Mouse (Mus musculus): ENCODE measurements at regions not wholly inside any gene's neighbourhood (a gene's known extent, or its start where the extent isn't known, plus 50 kb on each side); places are given as distances from the start of the nearest gene placed in this dataset.
A peak's percentile ranks its signal among the peaks of the same experiment; 100 is the strongest.

DNA sequence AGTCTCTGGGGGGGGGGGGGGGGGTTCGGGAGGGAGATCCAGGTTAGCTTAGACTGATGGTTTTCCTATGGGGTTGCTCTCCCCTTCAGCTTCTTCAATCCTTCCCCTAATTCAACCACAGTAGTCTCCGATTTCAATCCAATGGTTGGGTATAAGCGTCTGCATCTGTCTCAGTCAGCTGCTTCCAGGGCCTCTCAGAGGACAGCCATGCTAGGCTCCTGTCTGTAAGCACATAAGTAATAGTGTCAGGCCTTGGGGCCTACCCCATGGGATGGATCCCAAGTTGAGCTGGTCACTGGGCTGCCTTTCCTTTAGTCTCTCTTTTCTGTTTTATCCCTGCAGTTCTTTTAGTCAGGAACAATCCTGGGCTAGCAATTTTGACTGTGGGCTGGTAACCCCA is 87.0 kb upstream of the Foxq1 start:
- no peaks in the 10 kb centered on the region for H3K36me3 ChIP-seq (ENCODE audit: control insufficient read depth, insufficient read depth, low read length)
- no peak overlapping the region for H3K4me2 ChIP-seq (replicated peaks; ENCODE audit: low read depth, low read length, severe bottlenecking)
- no peaks in the 10 kb centered on the region for H3K27me3 ChIP-seq (ENCODE audit: control insufficient read depth, insufficient read depth, low read length)
- no peak for ATAC-seq (ENCODE audit: low FRiP score, low read depth)
- no peak overlapping the region for H3K27ac ChIP-seq (replicated peaks; ENCODE audit: low read depth, low read length)
- no peaks in the 10 kb centered on the region for H3K4me1 ChIP-seq (ENCODE audit: control insufficient read depth, insufficient read depth, low read length)
- H3K9ac ChIP-seq (ENCODE audit: low read depth, low read length, severe bottlenecking), result no peak overlapping the region
- no peak for TF ChIP-seq POLR2A (IDR thresholded peaks at IDR 0.05; ENCODE audit: borderline replicate concordance, extremely low read depth, insufficient read depth, insufficient read length)
- no peak overlapping the region for H3K4me3 ChIP-seq (replicated peaks; ENCODE audit: low read length)
- H3K9me3 ChIP-seq (ENCODE audit: control insufficient read depth, low read length), result no peaks in the 10 kb centered on the region
- no peak for DNase-seq (ENCODE audit: low spot score)
- 72% methylated on average over 3 of the region's 3 CpGs for WGBS

GRCm38 (mm10) chr13:31472366-31472765 is 83.6 kb upstream of the Foxq1 start:
- Histone ChIP-seq H3K27ac (replicated peaks; ENCODE audit: low read depth, low read length) (no peak overlapping the region), H3K4me1 (ENCODE audit: control insufficient read depth, insufficient read depth, low read length) (no peaks in the 10 kb centered on the region), H3K9ac (ENCODE audit: low read depth, low read length, severe bottlenecking) (no peak overlapping the region), H3K9me3 (ENCODE audit: control insufficient read depth, low read length) (no peaks in the 10 kb centered on the region), H3K4me2 (replicated peaks; ENCODE audit: low read depth, low read length, severe bottlenecking) (no peak overlapping the region), H3K36me3 (ENCODE audit: control insufficient read depth, insufficient read depth, low read length) (no peaks in the 10 kb centered on the region), H3K4me3 (replicated peaks; ENCODE audit: low read length) (no peak overlapping the region), H3K27me3 (ENCODE audit: control insufficient read depth, insufficient read depth, low read length) (no peaks in the 10 kb centered on the region)
- ATAC-seq (ENCODE audit: low FRiP score, low read depth), result no peak
- no peak for TF ChIP-seq POLR2A (IDR thresholded peaks at IDR 0.05; ENCODE audit: borderline replicate concordance, extremely low read depth, insufficient read depth, insufficient read length)
- DNase-seq (ENCODE audit: low spot score), result no peak
- 74% methylated on average over 5 of the region's 5 CpGs for WGBS

DNA sequence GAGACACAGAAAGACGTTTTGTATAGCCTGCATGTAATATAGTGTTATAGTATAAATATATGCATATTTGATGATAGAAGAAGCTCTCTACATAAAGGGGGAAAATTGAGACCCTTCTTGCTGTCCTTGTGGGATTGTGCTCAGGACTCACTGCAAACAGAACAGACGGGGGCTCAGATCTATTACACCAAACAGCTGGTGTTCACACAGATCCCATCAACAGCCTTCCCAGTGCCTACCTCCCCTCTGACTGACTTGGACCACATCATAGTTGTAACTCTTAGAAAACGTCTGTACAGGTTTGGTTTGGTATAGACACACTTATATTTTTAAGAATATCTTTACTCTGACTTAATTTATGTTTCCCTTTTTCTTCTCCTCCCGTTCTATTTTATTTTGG is 83.1 kb upstream of the Foxq1 start:
- Histone ChIP-seq H3K27ac (replicated peaks; ENCODE audit: low read depth, low read length) (no peak overlapping the region), H3K4me3 (replicated peaks; ENCODE audit: low read length) (no peak overlapping the region), H3K4me1 (ENCODE audit: control insufficient read depth, insufficient read depth, low read length) (no peaks in the 10 kb centered on the region), H3K27me3 (ENCODE audit: control insufficient read depth, insufficient read depth, low read length) (no peaks in the 10 kb centered on the region), H3K36me3 (ENCODE audit: control insufficient read depth, insufficient read depth, low read length) (no peaks in the 10 kb centered on the region), H3K9ac (ENCODE audit: low read depth, low read length, severe bottlenecking) (no peak overlapping the region), H3K9me3 (ENCODE audit: control insufficient read depth, low read length) (no peaks in the 10 kb centered on the region), H3K4me2 (replicated peaks; ENCODE audit: low read depth, low read length, severe bottlenecking) (no peak overlapping the region)
- no peak for ATAC-seq (ENCODE audit: low FRiP score, low read depth)
- TF ChIP-seq POLR2A (IDR thresholded peaks at IDR 0.05; ENCODE audit: borderline replicate concordance, extremely low read depth, insufficient read depth, insufficient read length), result no peak
- WGBS, result 51% methylated on average over 4 of the region's 4 CpGs
- no peak for DNase-seq (ENCODE audit: low spot score)

DNA sequence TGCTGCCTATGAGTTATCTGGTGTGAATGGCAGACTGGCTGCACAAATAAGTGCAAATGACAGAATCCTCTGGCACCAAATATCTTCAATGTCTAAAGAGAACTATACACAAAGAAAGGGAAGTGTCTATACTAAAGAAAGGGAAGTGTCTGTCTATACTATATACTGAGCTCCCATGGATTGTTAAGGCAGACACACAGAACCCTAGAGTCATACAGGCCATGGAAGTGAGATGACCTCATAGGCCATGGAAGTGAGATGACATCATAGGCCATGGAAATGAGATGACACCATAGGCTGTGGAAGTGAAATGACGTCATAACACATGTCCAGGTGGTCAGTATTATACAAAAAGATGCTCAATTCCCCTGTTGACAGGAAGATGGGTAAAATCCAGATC is 82.7 kb upstream of the Foxq1 start:
- H3K4me1 ChIP-seq (ENCODE audit: control insufficient read depth, insufficient read depth, low read length), result no peaks in the 10 kb centered on the region
- no peak overlapping the region for H3K4me2 ChIP-seq (replicated peaks; ENCODE audit: low read depth, low read length, severe bottlenecking)
- no peaks in the 10 kb centered on the region for H3K9me3 ChIP-seq (ENCODE audit: control insufficient read depth, low read length)
- ATAC-seq (ENCODE audit: low FRiP score, low read depth), result no peak
- no peak overlapping the region for H3K9ac ChIP-seq (ENCODE audit: low read depth, low read length, severe bottlenecking)
- H3K27me3 ChIP-seq (ENCODE audit: control insufficient read depth, insufficient read depth, low read length), result no peaks in the 10 kb centered on the region
- no peak overlapping the region for H3K27ac ChIP-seq (replicated peaks; ENCODE audit: low read depth, low read length)
- TF ChIP-seq POLR2A (IDR thresholded peaks at IDR 0.05; ENCODE audit: borderline replicate concordance, extremely low read depth, insufficient read depth, insufficient read length), result no peak
- DNase-seq (ENCODE audit: low spot score), result no peak
- 88% methylated on average over 1 of the region's 1 CpGs for WGBS
- no peak overlapping the region for H3K4me3 ChIP-seq (replicated peaks; ENCODE audit: low read length)
- H3K36me3 ChIP-seq (ENCODE audit: control insufficient read depth, insufficient read depth, low read length), result no peaks in the 10 kb centered on the region

- H3K27ac ChIP-seq (replicated peaks; ENCODE audit: low read depth, low read length), result no peak overlapping the region
- no peaks in the 10 kb centered on the region for H3K9me3 ChIP-seq (ENCODE audit: control insufficient read depth, low read length)
- no peaks in the 10 kb centered on the region for H3K4me1 ChIP-seq (ENCODE audit: control insufficient read depth, insufficient read depth, low read length)
- H3K4me3 ChIP-seq (replicated peaks; ENCODE audit: low read length), result no peak overlapping the region
- TF ChIP-seq POLR2A (IDR thresholded peaks at IDR 0.05; ENCODE audit: borderline replicate concordance, extremely low read depth, insufficient read depth, insufficient read length), result no peak
- DNase-seq (ENCODE audit: low spot score) (peak; percentile 38), ATAC-seq (ENCODE audit: low FRiP score, low read depth) (no peak)
- no peaks in the 10 kb centered on the region for H3K27me3 ChIP-seq (ENCODE audit: control insufficient read depth, insufficient read depth, low read length)
- no peak overlapping the region for H3K9ac ChIP-seq (ENCODE audit: low read depth, low read length, severe bottlenecking)
- no peak overlapping the region for H3K4me2 ChIP-seq (replicated peaks; ENCODE audit: low read depth, low read length, severe bottlenecking)
- H3K36me3 ChIP-seq (ENCODE audit: control insufficient read depth, insufficient read depth, low read length), result no peaks in the 10 kb centered on the region
- WGBS, result 66% methylated on average over 3 of the region's 3 CpGs
Measured at GRCm38 (mm10) chr13:31475845-31476244, 80.1 kb upstream of the Foxq1 start.

Measured in limb, embryonic 14.5 days (tissue).